Mouse (Mus musculus): Measurements from ENCODE around the gene Ppox.

Gene Ppox

DNA sequence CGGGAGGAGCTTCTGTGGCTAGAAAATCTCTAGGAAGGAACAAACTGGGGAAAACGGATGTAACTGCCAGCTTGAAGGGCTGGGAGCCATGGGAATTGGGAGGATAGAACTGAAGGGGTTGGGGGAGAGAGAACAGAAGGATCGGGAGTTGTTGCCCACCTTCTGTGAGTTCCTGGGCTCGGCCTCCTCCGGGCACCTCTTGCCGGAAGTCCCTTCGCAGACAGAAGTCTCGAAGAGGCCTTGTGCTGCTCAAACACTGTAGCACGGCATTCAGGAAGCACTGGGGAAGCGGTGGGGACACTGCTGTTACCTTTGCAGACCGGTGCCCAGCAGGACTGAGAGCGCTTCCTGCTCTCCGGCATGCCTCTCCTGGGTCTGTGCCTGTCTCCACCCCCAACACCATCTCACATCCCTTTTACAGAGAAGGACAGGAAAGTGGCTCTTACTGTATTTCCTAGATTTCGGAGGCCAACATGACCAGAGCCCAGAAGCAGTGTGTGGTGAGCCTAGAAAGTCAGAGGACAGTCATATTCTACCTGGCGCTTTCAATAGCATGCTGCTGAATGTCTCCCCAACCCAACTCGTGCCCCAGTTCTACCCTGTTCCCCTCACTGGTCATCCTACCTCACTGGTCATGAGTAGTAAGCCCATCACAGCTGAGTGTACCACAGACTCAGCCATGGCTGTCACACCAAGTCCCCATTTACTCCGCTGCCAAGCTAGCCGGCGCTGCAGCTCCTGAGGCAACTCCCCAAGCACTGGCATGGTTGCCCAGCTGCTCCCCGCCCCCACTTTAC is 4.3 kb upstream of the Ppox start:
- DNase-seq (ENCODE audit: low read depth), result no peak

DNA sequence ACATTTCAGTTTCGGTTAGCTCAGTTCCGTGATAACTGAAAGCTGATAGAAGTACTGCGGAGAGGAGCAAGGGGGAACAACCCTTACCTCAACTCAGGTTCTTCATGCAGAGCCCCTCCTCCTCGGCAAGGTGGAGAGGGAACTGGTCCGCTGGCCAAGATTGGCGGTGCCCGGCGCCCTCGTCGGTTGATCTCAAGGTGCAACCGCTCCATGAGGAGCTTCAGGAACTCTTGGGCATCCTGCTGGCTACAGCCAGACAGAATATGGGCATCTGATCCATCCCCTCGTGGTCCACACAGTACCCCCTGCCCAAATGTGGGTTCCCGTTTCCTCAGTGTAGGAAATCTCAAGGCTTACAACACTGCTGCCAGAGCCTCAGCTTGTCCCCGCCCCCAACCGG is 3.5 kb upstream of the Ppox start:
- no peak for DNase-seq (ENCODE audit: low read depth)

DNA sequence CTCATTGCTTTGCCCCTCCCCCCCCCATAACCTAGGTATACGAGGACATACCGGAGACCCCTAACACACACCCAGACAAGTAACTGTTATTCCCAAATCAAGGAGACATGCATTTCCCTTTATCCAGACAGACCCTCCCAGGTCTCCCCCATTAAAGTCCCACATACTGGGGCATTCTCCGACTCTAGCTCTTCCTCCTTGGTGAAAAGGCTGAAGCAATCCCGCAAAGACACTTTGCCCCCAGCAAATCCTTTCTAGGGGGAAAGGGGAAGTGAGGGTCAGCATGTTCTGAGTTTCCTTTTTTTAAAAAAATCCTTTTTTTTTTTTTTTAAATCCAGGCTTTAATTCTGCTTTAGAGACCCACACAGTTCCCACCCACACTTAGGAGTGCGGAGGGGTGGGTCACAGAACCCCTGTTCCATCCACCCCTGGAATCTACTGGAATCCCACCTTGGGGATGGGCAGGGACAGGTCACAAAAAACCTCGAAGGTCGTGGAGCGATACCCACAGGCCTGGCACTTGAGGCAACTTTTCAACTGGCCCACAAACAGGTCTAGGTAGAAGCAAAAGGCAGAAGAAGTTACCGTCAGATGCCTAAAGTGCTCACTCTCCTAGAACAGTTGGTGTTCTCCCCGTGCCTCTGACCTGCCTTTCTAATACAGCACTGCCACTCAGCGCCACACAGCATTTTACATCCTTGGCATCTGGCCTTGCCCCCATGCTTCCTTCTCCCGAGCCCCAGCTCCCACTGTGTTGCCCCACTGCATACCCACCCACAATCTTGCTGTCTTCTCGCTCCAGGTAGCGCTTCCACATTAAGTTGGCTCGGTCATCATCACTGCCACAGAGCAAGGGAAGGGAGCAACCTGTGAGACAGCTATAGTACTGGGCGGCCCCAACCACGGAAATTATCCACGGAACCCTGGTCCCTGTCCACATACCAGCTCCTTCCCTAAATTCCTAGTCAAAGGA is 2.5 kb upstream of the Ppox start:
- DNase-seq (ENCODE audit: low read depth), result no peak

DNA sequence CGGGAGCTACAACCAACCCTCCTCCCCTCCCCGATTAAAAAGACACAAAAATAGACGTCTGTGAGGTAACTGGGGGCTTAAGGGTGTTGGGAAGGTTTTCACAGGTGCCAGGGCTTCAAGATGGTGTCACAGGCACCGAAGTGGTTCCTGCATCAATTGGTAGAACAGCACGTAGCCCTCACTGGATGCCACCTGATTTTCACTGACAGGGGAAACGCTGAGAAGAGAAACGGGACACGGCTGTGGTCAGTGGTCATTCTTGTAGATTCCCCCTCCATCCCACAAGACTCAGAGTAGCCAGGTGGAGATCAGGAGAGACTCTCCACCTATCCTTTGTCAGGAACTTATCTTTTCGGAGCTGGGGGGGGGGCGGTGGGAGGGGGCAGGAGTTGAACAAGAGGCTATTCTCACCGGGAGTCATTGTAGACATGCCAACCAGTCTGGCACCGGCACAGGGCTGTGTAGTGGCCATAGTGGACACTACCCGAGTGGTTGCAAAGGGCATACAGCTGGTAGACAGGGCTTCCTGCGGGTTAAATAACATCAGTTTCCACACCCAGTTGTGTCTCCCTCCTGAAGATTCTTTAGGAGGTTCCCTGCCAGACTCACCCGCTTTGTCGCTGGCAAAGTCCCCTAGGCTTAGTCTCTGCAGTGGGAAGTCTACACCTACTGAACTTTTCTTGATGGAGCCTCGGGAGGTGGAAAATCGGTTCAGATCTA is 1.3 kb upstream of the Ppox start:
- no peak for DNase-seq (ENCODE audit: low read depth)

DNA sequence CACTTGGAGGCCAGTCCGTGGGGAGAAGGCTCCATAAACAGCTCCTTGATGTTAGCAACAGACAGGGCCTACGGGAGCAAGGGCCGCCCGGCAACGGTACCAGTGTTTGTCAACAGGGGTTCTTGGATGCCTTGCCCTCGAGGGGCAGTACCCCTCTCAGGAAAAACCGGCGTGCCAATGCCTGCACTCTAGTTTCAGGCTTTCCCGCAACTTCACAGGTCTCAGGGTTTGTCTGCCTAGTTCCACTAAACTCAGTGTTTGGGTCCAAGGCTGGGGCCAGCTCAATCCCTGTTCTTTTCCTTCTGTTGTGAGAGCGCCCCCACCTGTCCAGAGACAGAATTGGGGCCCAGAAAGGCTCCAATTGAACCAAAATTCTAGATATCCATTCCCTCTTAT is 540 bp upstream of the Ppox start:
- DNase-seq (ENCODE audit: low read depth), result no peak

DNA sequence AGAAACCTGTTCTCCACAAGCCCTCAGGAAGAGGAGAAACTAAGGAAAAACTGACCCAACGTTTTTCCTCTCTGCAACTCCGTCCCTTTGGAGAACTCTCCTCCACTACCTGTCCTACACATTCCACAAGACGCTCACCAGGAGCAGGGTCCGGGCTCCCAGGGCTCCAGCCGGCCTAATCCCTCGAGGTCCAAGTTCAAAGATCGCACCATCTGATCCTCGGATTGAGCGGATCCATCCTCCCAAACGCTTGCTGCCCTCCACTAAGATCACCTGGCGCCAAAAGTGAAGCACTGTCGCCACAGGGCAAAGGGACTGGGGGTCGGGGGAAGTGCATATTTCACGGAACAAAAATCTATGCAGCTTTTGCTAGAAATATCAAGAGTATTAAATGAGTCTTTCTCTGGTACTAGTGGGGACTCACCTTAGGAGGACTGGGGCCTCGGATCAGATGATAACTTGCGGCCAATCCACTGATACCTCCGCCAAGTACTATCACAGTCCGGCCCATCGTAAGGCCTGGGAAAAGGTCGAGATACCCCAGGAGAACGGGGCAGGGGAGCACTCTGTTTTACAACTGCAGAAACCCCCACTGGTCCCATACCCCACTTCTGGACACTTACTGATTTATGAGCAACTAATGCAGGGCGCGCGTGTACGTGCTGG is 603 bp downstream of the Ppox start:
- no peak for DNase-seq (ENCODE audit: low read depth)

DNA sequence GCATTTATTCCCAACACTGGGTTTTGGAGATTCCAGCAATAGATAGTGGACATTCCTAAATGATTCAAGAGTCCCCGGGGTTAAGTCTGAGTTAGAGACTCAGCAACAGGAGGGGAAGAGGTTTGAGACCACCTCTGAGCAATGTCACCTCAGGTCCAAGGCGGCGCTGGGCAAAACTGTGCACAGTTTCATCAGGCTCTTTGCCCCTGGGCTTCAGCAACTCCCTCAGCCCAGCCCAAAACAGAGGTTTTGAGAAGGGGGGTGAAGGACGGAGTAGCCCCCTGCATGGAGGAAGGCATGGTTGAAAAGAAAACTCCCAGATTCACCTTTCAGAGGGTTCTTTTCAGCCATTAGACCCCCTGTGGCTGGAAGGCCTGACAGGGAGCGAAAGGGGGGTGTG is 1.3 kb downstream of the Ppox start:
- no peak for DNase-seq (ENCODE audit: low read depth)

DNA sequence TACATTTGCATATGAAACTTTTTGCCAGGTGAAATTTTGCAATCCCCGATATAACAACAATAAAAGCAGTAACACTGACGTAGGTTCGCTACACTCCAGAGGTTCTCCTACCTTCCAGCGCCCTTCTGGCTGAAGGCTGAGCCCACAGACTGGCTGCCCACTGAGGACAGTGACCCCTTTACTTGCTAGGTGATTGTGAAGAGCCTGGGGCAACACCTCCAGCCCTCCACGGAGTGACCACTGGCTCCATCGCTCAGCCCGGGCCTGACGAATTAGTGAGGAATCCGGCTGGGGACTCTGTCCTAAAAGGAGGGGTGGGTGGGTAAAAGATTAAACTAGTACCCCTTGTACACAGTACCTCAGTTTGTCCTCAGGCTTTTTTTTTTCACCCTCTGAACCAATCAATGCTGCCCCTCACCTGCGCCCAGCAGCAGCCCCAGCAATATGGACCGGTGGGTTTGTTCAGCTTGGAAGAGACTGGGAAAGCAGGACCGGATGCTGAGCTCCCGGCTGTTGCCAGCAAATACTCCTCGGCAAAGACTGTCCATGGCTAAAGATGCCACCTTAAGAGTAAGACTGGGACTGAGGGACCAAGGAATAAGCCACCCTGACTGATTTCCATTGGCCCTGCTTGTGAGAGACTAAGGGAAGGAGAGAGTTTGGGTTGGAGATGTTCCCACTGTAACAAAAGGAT is 1.8 kb downstream of the Ppox start:
- DNase-seq (ENCODE audit: low read depth), result no peak

DNA sequence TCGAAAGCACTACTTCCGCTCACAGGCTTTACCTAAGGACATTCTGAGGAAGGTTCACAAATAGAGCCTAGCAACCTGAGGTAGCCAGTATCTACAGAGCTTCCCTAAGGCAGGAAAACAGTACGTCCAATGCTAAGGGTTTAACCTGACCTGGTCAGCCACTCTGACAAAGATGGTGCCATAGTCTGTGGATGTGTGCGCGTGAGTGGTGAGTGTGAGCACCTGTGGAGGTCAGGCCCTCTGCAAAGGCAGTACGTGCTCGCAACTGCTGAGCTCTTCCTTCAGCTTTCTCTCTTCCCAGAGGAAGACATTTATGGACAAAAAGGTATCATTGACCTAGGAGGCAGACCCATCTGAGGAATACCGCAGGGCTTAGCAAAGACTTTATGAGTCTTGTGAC is 2.5 kb downstream of the Ppox start:
- DNase-seq (ENCODE audit: low read depth), result no peak

DNA sequence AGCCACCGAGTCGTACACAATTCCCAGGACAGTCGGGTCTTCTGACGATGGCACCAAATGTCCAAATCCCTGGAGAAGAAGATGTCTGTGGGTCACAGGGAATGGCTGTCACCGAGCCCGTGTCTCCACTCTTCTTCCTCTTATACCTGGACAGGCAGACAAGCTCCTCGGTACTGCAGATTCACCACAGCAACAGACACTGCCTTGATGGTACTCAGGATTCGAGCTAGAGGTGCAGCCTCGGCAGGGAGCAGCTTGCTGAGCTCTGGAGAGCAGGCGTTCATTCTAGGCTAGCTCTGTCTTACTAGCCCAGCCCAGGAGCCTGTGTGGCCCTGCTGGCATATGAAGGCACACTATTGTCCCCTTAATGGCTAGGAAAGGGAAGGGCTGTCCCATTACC is 3.2 kb downstream of the Ppox start:
- no peak for DNase-seq (ENCODE audit: low read depth)

DNA sequence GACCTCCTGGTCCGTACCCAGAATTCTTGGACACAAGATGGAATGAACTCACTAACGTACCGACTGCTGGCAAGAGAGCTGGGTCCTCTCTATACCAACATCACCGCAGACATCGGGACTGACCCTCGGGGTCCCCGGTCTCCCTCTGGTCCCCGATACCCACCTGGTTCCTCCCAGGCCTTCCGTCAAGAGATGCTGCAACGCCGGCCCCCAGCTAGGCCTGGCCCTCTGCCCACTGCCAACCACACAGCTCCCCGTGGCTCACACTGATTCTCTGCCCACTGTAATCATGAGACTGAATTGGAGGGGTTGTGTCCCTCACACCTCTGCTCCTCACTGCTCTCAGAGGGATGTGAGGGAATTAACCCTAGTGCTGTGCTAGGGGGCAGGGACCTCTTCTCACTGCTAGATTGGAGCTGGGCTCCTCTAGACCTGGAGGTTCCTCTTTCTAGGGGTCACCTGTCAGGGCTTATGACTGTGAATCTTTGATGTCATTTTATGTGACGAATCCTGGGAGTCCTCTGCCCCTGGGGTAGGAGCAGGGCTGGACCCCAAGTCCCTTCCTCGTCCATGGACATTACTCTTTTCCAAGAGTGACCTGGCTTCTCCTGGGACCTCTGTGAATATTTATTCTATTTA is 4.8 kb downstream of the Ppox start:
- DNase-seq (ENCODE audit: low read depth), result no peak

DNA sequence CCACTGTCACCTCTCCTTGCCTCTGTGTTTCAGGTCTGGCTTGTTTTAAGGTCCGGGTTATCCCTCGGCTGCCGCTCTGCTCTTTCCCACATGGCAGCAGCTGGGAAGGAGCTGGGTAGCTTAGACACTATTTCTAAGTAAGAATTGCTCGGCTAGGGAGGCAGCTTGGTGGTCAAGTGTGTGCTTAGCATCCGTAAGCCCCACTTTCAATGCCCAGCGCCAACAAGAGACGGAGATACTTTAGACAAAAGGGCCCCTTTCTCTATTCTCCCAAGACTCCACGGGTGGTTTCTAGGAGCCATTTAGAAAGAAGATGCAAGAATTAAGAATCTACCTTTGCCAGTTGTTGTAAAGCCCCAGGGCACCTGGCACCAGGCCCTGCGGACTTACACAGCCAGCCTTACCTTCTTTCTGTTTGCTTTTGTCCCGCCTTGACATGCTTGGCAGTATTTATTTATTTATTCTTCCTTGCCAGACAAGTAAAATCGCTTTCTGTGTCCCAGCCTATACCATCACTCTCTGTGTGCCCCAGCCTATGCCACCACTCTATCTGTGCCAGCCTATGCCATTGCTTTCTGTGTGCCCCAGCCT is 5.7 kb downstream of the Ppox start:
- DNase-seq (ENCODE audit: low read depth), result no peak

DNA sequence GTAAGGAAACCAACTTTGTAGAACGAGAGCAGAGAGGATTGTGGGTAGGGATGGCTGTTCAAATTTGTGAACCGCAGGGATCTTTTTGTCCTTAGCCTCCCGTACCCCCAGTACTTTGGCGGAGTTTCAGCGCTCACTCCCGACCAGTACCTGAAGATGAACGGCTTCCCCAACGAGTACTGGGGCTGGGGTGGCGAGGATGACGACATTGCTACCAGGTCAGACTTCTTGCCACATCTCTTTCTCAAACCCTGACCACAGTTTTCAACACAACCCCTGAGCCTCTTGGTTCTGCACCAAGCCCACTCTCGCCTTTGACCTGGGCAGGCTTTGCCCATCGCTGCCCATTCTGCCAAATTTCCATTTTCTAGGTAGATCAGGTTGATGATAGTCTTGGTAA is 6.8 kb downstream of the Ppox start:
- no peak for DNase-seq (ENCODE audit: low read depth)

DNA sequence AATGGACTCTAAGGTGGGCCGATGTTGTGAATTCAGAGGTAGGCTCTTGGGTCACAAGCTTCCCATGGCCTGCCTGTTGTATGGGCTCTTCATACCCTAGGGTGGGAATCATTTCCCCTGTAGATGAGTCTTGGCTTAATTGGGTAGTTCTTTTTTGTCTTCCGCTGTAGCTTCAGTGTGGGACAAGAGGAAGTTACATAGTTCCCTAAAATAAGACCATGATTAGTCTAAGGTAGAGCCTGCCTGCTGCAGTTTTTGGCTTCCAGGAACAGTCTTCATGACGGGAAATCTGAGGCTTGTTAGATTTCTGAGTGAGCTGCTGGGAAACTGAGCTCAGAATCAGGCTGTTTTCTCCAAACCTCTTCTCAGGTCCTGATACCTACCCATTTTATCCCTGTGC is 8.9 kb downstream of the Ppox start:
- no peak for DNase-seq (ENCODE audit: low read depth)

DNA sequence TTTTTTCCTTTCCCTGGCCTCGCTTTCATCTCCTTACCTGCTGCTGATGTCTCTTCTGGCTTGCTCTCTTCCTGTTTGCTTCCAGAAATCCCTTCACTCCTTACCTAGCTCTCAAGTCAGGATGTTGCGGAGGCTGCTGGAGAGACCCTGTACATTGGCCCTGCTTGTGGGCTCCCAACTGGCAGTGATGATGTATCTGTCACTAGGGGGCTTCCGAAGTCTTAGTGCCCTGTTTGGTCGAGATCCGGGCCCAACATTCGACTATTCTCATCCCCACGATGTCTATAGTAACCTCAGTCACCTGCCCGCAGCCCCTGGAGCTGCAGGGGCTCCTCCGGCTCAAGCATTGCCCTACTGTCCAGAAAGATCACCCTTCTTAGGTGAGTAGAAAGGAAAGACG is 9.4 kb downstream of the Ppox start:
- DNase-seq (ENCODE audit: low read depth), result no peak

DNA sequence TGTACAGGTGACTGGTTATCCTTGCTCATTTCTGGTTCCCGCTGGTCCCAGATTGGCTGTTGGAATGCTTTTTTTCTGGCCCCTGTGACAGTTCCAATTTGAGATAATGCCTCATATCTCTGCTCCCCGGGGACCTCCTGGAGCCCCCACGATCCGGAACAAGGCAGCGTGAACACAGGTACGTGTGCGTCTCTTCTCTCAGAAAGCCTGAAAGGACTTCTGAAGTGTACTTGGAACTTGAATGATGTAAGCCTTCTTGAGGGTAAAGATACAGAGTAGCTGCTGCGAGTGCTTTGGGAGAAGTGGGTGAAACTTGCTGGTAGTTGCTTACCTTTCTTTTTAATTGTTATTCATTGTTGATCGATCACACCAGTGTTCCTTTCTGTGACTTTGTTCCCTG is 9.8 kb downstream of the Ppox start:
- DNase-seq (ENCODE audit: low read depth), result no peak

DNA sequence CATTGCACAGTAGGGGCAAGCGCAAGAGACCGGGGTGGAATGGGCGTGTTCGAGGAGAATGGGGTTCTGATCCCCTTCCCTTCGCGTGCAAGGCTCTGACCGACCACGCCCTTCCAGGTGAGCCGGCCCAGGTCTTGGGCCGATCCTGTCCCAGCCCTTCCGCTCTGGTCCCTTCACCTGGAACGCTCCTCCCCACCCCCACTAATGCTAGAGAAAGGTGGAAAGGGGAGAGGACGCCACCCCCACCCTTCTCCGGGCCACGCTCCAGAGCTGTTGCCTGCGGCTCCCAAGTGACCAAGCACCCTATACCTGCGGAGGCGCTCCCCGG is 10.4 kb downstream of the Ppox start:
- no peak for DNase-seq (ENCODE audit: low read depth)

DNA sequence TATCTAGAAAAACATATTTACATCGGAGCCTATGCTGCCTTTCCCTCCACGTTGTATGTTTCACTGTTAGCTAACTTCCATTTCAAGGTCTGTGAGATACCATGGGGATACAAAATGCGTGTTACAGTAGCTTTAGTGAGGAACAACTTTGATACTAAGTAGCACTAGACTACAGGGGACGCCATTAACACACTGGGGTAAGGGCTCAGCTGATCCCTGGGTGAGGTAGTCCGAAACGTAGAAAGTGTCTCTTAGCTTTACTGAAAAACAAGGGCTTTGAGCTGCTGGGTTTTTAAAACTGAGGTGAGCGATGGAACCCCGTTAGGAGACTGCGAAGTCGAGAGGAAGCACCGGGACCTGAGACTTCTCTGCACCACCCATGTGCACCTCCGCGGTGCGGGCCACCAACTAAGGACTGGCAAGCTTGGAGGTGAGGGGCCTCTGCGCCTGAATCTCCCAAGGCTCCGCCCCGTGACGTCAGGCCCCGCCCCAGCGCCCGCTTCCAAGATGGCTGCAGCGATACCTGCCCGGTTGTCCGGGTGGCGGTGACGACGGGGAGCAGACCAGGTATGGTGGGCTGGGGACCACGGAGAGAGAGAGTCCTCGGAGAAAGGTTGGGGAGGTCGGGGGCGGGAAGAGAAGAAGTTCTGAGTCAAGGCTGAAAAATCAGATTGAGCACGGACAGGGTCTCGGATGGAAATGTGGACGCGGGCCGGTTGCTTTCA is 11.0 kb downstream of the Ppox start, which contains the start of gene B4galt3:
TSS of gene B4galt3 (plus strand) at position 481 of the 725 bp plus-strand sequence.
- no peak for DNase-seq (ENCODE audit: low read depth)

DNA sequence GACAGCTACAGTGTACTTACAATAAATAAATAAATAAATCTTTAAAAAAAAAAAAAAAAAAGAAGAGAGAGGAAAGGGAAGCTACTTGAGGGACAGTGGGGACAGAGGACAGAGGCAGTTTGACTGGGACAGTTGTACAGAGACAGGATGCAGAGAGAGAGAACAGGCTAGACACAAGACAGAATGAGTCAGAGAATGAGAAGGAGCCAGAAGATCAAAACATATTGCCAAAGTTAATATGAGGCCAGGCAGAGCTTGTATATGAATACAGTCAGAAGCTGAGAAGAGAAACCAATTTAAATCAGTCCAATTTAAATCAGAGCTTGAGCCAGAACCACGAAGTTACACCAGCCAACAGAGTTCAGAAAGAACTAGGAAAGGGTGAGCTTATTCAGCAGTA is 12.6 kb downstream of the Ppox start:
- no peak for DNase-seq (ENCODE audit: low read depth)

Data from fibroblast of lung, adult 2 months (primary cell).